Mouse (Mus musculus): ENCODE data around the gene Pdpn. TPM values are rescaled to one million over a fixed set of nuclear protein-coding genes. Genes with fewer than 3 reads are reported as not detected.

The Pdpn gene
- polyA plus RNA-seq, 1 experiment from 2014 or later, result 31.1 TPM

DNA sequence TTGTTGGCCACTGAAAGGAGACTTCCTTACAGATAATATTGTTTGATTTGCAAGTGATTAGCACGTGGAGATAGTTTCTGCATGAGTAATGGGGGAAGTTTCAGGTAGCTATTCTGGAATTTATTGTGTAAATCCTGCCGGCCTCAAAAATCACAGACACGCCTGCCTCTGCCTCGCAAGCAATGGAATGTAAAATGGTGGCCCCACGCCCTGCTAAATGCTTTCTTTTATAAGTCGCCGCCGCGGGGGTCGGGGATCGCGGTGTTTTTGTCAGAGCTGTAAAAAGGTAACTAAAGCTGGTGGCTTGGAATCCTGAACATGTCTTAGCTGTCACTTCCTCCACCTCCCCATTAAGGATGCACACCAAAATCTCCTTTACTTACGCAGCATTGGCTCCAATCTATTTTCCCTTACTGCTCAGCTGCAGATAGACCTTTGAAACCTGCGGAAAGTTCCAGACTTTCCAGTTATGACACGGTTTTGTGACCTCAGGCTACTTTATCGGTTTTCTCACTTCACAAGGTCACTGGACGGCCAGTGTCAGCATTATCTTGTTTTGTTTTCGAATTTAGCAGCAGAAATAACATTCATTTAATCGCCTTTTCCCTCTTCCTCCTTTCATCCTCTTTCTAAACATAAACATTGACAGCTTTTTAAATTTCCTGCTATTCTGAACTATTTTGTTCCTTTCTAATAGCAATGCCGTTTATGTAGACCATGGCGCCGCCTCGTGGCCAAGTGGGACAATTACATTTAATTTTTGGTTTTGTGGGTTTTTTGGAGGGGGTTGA lies 60.9 kb downstream of the Pdpn start:
- no peaks in the 10 kb centered on the region for H3K27me3 ChIP-seq

DNA sequence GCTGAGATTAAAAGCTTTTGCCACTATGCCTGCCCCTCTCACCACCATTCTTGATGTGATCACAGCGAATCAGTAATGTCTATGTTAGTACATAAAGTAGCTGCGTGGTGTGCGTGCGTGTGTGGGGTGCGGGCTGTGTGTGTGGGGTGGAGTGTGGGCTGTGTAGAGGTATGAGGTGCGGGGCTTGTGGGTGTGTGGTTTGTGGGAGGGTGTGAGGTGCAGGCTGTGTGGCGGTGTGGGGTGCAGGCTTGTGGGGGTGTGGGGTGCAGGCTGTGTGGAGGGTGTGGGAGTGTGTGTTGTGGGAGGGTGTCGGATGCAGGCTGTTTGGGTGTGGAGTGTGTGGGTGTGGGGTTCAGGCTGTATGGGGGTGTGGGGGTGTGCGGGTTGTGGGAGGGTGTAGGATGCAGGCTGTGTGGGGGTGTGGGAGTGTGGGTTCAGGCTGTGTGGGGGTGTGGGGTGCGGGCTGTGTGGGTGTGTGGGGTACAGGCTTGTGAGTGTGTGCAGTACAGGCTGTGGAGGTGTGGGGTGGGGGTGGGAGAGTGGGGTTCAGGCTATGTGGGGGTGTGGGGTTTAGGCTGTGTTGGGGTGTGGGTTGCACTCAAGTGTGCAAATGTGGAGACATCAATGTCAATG lies 67.5 kb downstream of the Pdpn start:
- Histone ChIP-seq H3K27ac (no peak overlapping the region), H3K9me3 (peaks cover 9% of the 10 kb centered on the region; the same call in 1 of the 2 replicates), H3K36me3 (no peaks in the 10 kb centered on the region), H3K9ac (no peak overlapping the region), H3K27me3 (no peaks in the 10 kb centered on the region), H3K4me2 (no peak overlapping the region), H3K4me3 (no peak overlapping the region), H3K4me1 (no peaks in the 10 kb centered on the region)
- ATAC-seq (ENCODE audit: insufficient number of reproducible peaks, insufficient read depth, low FRiP score, low TSS enrichment, low read depth), result peak; percentile 37; the same call in 1 of the 2 replicates
- 92% methylated on average over 10 of the region's 10 CpGs for WGBS

More for the DNA sequence above, 60.9 kb downstream of the Pdpn start:
- Histone ChIP-seq H3K9me3 (peaks cover 9% of the 10 kb centered on the region; the same call in 1 of the 2 replicates), H3K4me3 (no peak overlapping the region), H3K27ac (no peak overlapping the region), H3K36me3 (no peaks in the 10 kb centered on the region), H3K4me2 (peak overlapping the region; percentile 28), H3K9ac (no peak overlapping the region), H3K4me1 (no peaks in the 10 kb centered on the region)
- no peak for ATAC-seq (ENCODE audit: insufficient number of reproducible peaks, insufficient read depth, low FRiP score, low TSS enrichment, low read depth)
- 21% methylated on average over 23 of the region's 23 CpGs for WGBS

DNA sequence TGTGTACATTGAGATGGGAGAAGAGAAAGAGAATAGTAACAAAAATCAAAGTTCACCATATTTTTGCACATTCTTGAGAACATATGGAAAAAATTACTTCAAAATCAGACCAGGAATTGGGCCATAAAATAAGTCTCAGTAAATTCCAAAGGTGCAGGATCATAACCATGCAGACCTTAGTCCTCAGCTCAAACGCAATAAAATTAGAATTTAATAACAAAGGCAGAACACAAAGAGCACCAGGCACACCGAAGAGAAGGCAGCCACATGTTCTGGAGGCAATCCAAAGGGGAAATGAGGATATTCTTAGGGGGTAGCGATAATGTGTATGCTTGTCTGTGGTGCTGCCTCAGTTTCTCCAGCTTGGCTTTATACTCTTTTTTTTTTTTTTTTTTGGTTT lies 68.3 kb downstream of the Pdpn start:
- no peak overlapping the region for H3K27ac ChIP-seq
- no peak for ATAC-seq (ENCODE audit: insufficient number of reproducible peaks, insufficient read depth, low FRiP score, low TSS enrichment, low read depth)
- 31% methylated on average over 3 of the region's 3 CpGs for WGBS

DNA sequence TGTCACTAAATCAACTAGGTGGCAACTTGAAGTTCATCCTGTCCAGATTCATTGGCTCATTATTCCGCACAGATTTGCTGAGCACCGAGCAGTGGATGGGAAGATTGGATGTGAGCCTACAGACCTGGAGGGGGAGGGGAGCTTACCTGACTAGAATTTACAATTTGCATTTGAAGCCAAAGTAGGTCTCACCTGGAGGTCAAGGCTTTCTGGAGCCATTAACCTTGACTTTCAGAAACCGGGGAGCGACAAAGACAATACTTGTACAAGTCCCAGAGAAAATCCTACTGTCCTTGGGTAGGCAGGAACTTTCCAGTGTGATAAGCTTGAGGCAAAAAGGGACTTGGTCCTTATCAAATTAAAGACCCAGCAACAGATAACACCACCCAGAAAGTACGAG lies 71.4 kb downstream of the Pdpn start:
- no peaks in the 10 kb centered on the region for H3K36me3 ChIP-seq
- ATAC-seq (ENCODE audit: insufficient number of reproducible peaks, insufficient read depth, low FRiP score, low TSS enrichment, low read depth), result no peak
- no peaks in the 10 kb centered on the region for H3K4me1 ChIP-seq
- H3K27ac ChIP-seq, result no peak overlapping the region
- no peaks in the 10 kb centered on the region for H3K9me3 ChIP-seq
- H3K4me3 ChIP-seq, result no peak overlapping the region
- 74% methylated on average over 5 of the region's 5 CpGs for WGBS
- no peaks in the 10 kb centered on the region for H3K27me3 ChIP-seq
- H3K4me2 ChIP-seq, result no peak overlapping the region
- no peak overlapping the region for H3K9ac ChIP-seq

More for the DNA sequence above, 68.3 kb downstream of the Pdpn start:
- no peaks in the 10 kb centered on the region for H3K4me1 ChIP-seq
- H3K4me2 ChIP-seq, result no peak overlapping the region
- no peaks in the 10 kb centered on the region for H3K36me3 ChIP-seq
- H3K9me3 ChIP-seq, result peaks cover 9% of the 10 kb centered on the region; the same call in 1 of the 2 replicates
- H3K4me3 ChIP-seq, result no peak overlapping the region
- H3K27me3 ChIP-seq, result no peaks in the 10 kb centered on the region
- no peak overlapping the region for H3K9ac ChIP-seq

DNA sequence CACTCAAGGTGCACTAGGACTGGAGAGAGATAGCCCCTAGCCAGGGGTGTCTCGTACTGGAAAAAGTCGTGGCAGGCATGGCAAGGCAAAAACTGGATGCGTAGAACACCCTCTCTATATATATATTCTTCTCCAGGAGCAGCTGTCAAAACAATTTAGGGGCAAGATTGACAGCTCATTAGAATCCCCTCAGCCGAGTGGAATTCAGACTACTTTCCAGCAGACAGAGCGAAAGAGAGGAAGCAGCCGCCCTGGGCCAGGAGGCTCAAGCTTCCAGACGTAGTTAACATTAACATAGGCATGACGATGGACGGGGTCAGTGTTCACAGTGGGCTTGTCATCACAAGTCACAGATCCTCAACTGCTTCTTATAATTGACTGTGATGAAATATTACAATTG lies 73.5 kb downstream of the Pdpn start:
- Histone ChIP-seq H3K27ac (no peak overlapping the region), H3K4me3 (no peak overlapping the region), H3K9ac (no peak overlapping the region), H3K27me3 (no peaks in the 10 kb centered on the region), H3K9me3 (no peaks in the 10 kb centered on the region), H3K4me2 (no peak overlapping the region), H3K4me1 (no peaks in the 10 kb centered on the region), H3K36me3 (no peaks in the 10 kb centered on the region)
- 29% methylated on average over 9 of the region's 9 CpGs for WGBS
- no peak for ATAC-seq (ENCODE audit: insufficient number of reproducible peaks, insufficient read depth, low FRiP score, low TSS enrichment, low read depth)

DNA sequence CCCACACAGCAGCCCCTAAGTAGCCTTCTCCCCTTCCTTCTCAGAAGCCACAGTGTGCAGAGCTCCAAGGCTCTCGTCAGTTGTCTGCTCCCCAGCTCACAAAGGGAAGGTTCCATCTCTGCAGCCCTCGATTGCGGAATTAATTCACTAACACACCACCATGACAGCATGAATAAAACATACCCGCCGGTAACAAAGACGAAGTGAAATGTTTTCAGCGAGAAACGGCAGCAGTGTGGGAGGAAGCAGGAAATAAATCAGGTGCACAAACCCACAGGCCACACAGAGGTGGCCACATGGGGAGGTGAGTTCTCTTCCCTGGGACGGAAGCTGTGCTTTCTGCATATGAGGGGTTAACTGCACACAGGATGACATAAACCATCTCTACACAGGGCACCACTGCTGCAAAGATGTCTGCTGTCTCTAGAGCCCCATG lies 80.0 kb downstream of the Pdpn start:
- Histone ChIP-seq H3K4me3 (no peak overlapping the region), H3K9ac (no peak overlapping the region), H3K27ac (no peak overlapping the region), H3K9me3 (no peaks in the 10 kb centered on the region), H3K27me3 (no peaks in the 10 kb centered on the region), H3K4me2 (no peak overlapping the region), H3K4me1 (no peaks in the 10 kb centered on the region), H3K36me3 (no peaks in the 10 kb centered on the region)
- 60% methylated on average over 9 of the region's 9 CpGs for WGBS
- no peak for ATAC-seq (ENCODE audit: insufficient number of reproducible peaks, insufficient read depth, low FRiP score, low TSS enrichment, low read depth)

DNA sequence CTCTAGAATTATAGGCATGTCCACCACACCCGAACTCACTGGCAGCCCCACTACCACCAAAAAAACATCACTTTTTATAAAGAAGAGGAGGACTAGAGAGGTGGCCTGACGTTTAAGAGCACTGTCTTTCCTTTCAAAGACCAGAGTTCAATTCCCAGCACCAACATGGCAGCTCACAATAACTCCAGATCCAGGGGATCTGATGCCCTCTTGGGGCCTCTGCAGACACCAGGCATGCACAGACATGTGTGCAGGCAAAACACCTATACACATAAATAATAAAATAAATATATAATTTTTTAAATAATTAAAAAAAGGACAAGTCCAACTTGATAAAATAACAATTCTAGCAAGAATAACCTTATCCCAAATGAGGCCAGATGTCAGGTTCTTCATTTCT lies 80.5 kb downstream of the Pdpn start:
- WGBS, result 72% methylated on average over 2 of the region's 2 CpGs
- no peak for ATAC-seq (ENCODE audit: insufficient number of reproducible peaks, insufficient read depth, low FRiP score, low TSS enrichment, low read depth)
- H3K4me3 ChIP-seq, result no peak overlapping the region
- H3K4me2 ChIP-seq, result no peak overlapping the region
- H3K9me3 ChIP-seq, result no peaks in the 10 kb centered on the region
- H3K27me3 ChIP-seq, result no peaks in the 10 kb centered on the region
- no peak overlapping the region for H3K9ac ChIP-seq
- no peaks in the 10 kb centered on the region for H3K4me1 ChIP-seq
- H3K36me3 ChIP-seq, result no peaks in the 10 kb centered on the region
- no peak overlapping the region for H3K27ac ChIP-seq

Other genes with a start within 250 kb of the Pdpn start
- gene Prdm2, start 86.6 kb downstream of the Pdpn start, polyA plus RNA-seq (2015; fragmentation: Nextera tagmentation; extraction: Ambion mirVana), result 14.3 and 17.6 TPM in 2 replicates
- not detected in 2 replicates for gene Lrrc38, start 50.2 kb upstream of the Pdpn start, polyA plus RNA-seq (2015; fragmentation: Nextera tagmentation; extraction: Ambion mirVana)
- not detected in 2 replicates for gene Pramel1, start 94.9 kb upstream of the Pdpn start, polyA plus RNA-seq (2015; fragmentation: Nextera tagmentation; extraction: Ambion mirVana)
- gene Pramef8, start 112.9 kb upstream of the Pdpn start, polyA plus RNA-seq (2015; fragmentation: Nextera tagmentation; extraction: Ambion mirVana), result 22.7 and 25.4 TPM in 2 replicates
- gene Oog4, start 150.8 kb upstream of the Pdpn start, polyA plus RNA-seq (2015; fragmentation: Nextera tagmentation; extraction: Ambion mirVana), result not detected in 2 replicates
- not detected in 2 replicates for gene Gm13043, start 211.8 kb upstream of the Pdpn start, polyA plus RNA-seq (2015; fragmentation: Nextera tagmentation; extraction: Ambion mirVana)
- not detected in 2 replicates for gene Gm13040, start 236.4 kb upstream of the Pdpn start, polyA plus RNA-seq (2015; fragmentation: Nextera tagmentation; extraction: Ambion mirVana)

Data from embryonic facial prominence, embryonic 13.5 days (tissue).